Mouse (Mus musculus): ENCODE data around the gene Ctps.
A peak's percentile ranks its signal among the peaks of the same experiment; 100 is the strongest.

Gene Ctps

DNA sequence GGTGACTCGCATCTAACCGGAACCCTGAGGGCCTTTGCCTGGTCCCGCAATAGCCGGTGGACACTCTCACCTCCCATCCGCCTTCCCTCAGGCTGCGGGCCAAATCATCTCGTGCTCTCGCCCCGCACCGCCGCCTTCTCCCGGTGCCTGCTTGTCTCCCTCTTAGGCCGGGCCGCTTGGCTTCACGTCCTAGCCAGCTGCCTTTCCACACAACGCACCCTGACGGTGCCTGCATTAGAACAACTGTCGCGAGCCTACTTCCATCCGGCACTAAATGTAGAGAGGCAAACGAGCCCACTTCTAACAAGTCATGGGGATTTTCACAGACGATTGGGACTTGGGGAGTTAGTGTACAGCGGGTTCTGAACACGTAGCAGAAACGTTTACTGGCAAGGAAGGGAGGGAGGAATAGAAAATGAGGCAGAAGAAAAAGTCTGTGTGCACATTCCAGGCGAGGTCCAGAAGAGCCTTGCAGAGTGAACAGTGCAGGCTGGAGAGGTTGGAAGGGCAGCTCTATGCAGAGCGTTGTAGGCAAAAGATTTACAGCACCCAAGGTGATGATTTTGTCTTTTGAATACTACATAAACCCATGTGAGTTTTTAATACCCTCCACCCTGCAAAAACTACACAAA lies 478 bp upstream of the Ctps start:
- no peak for DNase-seq (ENCODE audit: low spot score)

DNA sequence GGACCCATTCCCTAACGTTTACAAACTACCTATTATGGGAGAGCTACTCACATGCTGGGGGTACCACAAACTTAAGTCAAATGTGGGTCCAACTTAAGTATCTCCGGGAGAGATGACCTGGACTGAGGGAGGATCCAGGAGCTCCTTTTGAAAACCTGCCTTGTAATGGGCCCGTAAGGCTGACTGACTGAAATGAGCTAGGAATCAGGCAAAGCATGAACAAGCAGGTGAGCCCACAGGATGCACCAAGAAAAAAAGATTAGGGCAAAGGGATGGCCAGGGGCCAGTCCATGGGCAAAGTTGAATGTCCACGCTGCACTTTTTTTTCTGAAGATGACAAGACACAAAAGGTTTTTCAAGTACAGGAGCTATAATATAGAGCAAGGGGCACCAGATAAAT lies 1.1 kb downstream of the Ctps start:
- no peak for DNase-seq (ENCODE audit: low spot score)

DNA sequence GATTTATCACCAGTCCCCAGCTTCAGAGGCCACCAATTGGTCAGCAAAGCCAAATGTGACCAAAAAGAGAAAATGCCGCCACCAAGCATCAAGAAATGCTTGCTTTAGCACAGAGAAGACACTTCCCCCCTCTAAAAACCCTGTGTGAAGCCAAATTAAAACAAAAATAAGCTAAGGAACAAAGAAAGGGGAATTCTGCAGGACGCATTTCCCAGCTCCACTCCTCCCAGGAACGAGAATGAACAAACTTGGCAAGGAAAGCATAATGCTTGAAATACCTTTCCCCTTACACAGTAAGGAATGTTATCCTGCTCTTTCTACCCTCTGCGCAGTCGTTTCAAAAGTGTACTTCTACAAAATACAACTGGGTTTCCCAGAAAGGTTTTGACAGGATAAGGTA lies 2.1 kb downstream of the Ctps start:
- DNase-seq (ENCODE audit: low spot score) = no peak

DNA sequence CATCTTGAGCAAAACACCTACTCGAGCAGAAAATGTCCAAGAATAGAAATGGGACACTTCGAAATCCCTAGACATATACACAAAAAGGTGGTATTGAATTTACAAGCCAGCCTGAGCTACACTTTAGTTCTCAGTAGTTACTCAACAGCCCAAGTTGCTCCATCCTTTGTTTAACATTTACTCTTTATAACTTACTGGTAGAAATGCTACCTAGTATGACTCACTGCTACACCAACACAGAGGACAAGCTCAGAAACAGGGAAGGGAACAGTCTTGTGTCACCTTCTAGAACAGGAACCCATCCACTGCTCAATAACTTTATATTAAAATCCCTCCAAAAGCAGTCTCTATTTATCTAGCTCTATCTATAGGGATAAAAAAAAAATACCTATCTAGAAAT lies 4.3 kb downstream of the Ctps start:
- DNase-seq (ENCODE audit: low spot score) = no peak

DNA sequence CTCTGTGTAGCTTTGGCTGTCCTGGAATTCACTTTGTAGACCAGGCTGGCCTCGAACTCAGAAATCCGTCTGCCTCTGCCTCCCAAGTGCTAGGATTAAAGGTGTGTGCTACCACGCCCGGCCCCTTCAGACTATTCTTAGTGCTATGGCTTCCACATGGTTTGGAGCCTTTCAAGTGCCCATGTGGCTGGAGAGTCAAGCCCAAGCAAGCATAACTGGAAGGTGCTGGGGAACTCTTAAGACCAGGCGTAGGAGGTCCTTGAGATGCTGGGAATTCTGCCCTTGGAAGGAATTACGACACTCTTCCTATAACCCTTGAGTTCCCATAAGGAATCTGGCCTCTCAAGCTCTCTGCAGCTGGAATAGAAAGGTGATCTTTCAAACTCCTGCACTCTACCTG lies 13.5 kb downstream of the Ctps start:
- DNase-seq (ENCODE audit: low spot score) = no peak

DNA sequence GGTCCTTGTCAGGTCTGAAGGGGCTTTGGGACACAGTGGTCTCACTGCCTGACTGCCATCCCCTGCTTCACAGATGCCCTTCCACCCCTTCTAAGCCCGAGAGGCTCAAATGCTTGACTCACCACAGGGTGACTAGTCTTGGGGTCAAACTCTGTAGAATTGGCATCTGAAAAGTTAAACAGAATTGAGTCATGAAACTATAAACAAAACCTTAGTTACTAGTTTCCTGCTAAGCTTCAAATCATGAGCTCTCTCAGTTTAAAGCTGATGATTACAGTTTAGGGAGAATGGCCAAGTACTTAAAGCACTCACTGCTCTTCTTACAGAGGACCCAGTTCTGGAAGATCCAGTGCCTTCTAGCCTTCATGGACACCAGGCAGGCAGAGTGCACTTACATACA lies 25.2 kb downstream of the Ctps start:
- DNase-seq (ENCODE audit: low spot score) = no peak

DNA sequence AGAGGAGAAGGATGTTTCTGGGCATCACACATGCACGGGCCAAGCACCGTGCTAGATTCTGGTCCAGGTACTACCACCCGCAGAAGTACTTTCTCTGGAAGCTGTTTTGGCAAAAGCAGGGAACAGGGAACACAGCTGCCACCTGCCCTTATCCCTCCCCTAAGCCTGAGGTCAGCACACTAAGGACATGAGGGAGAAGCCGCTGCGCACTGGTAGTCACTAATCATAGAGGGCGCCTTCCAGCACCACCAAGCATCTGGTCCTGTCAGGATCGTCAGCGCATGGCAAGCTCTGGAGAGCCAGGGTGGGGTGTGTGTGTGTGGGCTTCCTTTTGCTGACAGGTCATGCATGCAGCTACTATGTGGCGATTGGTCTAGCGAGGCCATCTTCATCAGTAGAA lies 31.4 kb downstream of the Ctps start:
- DNase-seq (ENCODE audit: low spot score) = no peak

DNA sequence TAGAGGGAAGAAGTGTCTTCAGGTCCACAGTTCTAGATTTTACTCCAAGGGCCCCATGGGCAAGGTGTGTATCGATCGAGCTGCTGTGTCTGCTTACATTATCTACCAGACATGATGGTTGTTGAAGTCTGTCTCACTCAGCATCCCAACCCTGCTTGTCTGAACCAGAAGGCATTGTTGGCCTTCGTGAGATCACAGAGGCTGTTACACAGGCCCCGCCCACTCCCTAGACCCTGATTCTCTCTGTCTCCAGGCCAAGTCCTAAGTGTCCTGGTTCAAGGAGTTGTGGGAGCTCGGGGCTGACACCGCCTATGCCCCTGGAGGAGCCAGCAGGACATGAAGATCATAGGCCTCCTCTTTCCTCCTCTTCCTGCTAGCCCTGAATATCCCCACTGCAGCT lies 38.1 kb downstream of the Ctps start, which contains the start of gene Slfnl1:
Gene Slfnl1 (plus strand): TSS at position 246 of the 400 bp plus-strand sequence.
- DNase-seq (ENCODE audit: low spot score) = no peak

DNA sequence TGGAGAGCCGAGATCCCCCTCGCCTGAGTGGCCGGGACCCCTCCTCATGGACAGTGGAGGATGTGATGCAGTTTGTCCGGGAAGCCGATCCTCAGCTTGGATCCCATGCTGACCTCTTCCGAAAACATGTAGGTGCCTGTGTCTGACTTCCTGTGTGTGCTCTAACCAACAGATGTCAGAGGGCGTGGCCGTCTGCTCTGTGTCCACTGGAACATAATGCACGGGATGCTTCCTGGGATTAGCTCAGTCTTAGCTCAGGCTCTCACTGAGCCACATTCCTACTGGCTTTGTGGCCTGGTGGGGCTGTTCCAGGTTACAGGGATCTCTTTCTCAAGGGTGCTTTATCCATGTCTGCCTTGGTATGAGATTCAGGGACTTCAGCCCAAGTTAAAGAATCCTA lies 41.9 kb downstream of the Ctps start:
- no peak for DNase-seq (ENCODE audit: low spot score)

DNA sequence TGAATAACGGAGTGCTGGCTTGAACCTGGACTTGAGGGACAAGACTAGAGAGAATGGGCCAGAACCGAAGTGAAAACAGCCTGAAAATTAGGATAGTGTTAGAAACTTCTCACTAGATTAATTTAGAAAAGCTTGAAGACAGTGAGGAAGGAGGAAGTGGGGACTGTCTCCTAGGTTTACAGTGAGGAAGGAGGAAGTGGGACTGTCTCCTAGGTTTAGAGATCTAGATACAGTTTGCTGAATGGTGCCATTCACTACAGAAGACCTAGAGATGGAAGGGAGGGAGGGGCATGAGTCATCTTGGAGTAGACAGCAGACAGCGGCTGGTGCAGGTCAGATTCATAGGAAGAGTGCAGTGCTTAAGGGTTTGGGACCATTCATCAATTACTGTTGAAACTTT lies 47.0 kb downstream of the Ctps start:
- DNase-seq (ENCODE audit: low spot score) = no peak

DNA sequence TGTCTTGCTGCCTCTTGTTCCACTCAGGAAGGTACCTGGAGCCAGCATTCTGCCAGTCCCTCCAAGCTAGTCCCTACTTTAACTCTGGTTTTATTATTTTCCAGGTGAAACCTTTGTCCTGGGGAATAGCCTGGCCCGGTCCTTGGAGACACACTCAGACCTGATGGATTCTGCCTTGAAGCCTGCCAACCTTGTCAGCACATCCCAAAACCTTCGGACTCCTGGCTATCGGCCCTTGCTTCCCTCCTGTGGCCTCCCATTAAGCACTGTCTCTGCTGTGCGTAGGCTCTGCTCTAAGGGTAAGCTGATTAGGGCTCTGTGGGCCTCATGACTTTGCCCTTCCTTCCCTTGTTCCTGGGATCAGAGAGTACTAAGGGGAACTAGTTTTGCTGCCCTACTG lies 47.7 kb downstream of the Ctps start:
- DNase-seq (ENCODE audit: low spot score) = no peak

DNA sequence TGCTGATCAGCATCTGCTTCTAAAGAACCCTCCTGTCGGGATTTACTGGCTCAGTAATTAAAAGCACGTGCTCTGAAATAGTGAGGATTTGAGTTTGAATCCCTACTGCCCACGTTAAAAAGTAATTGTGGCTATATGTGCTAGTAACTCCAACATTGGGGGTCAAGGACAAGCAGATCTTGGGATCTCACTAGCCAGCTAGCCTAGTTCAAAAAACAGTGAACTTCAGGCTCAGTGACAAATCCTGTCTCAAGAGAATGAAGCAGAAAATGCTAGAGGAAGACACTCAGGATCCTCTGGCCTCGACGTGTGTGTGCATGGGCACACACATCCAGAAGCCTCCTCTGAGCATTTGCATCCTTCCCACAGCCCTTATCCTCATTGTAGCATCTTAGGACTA lies 48.3 kb downstream of the Ctps start:
- no peak for DNase-seq (ENCODE audit: low spot score)

DNA sequence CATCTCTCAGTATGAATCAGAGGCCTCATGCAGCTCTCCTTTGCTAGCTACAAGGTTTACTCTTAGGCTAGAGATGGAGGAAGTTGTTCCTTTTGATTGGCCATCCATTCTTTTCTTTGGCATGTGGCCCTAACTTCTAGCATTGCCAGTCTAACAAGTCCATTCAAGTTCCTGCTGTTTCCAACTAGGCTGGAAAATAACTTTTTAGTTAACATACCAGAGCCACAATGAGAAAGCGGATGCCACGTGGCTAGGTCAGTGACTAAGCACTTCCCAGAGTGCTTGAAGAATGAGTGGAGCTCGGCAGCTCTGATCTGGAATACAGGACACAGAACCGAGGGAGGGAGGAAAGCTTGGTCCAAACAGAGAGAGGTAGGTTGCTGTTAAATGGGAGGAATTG lies 52.7 kb downstream of the Ctps start:
- peak; percentile 69 for DNase-seq (ENCODE audit: low spot score)

DNA sequence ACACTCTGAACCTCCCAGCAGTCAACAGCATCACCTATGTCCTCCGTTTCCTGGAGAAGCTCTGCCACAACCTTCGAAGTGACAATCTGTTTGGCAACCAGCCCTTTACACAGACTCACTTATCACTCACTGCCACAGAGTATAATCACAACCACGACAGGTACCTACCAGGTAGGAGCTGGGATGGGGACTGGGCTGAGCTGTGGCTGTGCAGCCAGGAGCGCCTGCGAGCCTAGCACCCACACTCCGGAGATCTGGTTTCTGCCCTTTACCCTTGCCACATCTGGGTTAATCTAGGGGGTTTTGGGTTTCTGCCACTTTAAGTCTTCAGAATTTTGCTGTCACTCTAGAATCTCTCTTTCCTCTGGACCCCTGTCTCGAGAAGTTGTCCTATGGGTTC lies 53.2 kb downstream of the Ctps start:
- no peak for DNase-seq (ENCODE audit: low spot score)

DNA sequence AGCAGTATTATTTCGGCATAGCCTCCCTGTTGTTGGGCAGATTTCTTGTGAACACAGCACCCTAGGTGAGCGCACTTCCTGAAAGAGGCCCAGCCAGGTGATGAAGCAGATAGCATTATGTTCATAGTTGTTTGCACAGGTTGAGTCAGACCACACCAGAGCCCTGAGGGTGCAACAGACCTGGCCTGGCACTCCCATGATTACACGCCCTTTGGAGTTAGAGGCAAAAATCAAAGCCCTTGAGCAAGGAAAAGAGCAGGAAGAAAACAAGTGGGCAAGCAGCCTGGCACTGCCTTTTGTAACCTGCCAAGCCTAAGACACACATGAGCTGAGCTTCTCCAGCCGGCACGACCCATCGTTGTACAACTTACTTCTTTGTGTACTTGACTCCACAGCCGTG lies 53.6 kb downstream of the Ctps start:
- peak; percentile 74 for DNase-seq (ENCODE audit: low spot score)

DNA sequence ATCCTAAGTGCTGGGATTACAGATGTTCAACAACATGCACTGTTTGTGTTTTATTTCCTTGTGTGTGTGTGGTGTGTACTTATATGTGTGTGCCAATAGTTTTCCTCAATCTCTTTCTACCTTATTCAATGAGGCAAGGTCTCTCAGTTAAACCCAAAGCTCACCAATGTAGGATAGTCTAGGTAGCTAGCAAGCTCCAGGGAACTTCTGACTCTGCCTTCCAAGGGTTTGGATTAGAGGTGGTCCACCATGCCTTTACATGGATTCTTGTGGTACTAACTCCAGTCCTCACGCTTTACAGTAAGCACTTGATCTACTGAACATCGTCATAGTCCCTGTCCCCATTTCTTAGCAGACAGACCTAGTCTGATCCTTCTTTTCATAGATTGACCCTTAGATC lies 55.7 kb downstream of the Ctps start:
- DNase-seq (ENCODE audit: low spot score) = no peak

DNA sequence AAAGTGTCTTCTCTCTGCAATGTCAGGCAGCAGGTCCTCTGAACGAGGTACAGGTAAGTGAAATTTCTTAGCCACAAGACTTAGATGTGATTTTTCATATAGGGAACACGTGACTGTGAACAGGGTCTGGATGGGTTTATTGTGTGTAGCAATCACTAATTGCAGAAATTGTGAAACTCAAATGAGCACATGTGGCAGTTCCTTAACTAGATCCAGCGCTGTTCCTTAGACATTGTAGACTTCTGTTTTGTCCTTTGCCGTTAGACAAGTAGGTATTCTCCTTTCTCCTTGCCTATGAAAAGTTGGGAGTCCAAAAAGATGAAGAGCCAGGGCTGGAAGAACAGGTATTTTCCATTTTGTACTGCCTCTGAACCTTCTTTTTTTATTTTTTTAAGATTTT lies 58.9 kb downstream of the Ctps start:
- no peak for DNase-seq (ENCODE audit: low spot score)

DNA sequence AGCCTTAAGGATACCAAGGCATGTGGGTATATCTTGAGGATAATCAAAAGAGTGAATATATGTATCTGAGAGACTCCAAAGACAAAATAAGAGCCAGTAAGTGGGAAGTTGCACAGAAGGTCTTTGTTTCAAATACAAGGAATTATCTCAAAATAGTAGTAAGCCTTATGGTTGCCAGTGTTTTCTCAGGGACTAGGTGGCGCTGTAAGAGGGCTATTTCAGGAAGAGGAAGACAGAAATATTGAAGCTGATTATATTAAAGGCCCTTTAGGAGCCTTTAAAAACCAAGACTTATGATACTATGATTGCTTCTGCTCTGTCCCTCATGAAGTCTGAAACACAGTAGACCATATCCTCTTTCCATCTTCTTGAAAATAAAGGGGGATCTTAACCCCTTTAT lies 63.1 kb downstream of the Ctps start:
- DNase-seq (ENCODE audit: low spot score) = no peak

All from urinary bladder, postnatal 14 days (tissue).